Mouse (Mus musculus): ENCODE measurements around the gene Tlr5. TPM values are rescaled to one million over a fixed set of nuclear protein-coding genes. Genes with fewer than 3 reads are reported as not detected.

The Tlr5 gene
- polyA plus RNA-seq, 1 experiment from 2014 or later, result 0.35 TPM

- WGBS, result 88% methylated on average over 16 of the region's 16 CpGs
- H3K27me3 ChIP-seq (ENCODE audit: low read depth, poor library complexity, severe bottlenecking), result peaks cover 71% of the 10 kb centered on the region
- no peaks in the 10 kb centered on the region for H3K36me3 ChIP-seq
- H3K27ac ChIP-seq (replicated peaks), result 0 out of 2 replicates have a peak overlapping the region, but pooled peaks have one; percentile 9
- no peak for DNase-seq (ENCODE audit: low spot score)
- H3K4me3 ChIP-seq, result no peak overlapping the region
- peaks cover 49% of the 10 kb centered on the region for H3K4me1 ChIP-seq
- no peaks in the 10 kb centered on the region for H3K9me3 ChIP-seq (replicated peaks)
Measured at GRCm38 (mm10) chr1:182957001-182957757, 2.6 kb downstream of the Tlr5 start.

DNA sequence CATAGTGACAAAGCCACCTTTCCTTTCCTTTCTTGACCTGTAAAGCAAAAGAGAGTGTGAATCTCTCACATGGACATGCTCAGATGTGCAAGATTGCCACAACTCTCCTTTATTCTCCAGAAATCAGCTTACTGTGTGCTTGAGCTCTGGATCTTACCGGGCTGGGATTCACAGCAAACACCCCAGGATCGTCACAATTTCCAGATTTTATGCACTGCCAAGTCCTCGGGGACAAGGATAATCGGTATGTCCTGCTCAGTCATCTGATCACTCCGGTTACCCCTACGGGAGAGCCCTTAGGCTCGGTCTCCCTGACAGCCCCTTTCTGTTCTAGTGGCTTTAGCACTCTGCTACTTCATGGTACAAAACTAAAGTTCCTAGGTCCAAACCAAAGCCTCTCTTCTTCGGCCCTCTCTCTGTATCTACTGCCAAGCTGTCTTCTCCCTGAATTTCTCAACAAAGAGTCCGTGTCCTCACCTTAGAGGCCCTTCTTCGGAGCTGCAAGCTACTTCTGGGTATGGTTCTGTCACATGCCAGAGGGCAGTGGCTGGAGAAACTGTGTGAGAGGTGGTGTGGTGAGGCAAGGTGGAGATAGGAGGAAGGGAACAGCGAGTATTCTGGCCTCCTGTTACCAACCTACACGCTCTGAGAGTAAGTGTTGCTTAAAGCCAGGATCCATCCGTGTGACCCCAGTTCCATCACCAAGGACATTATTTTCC, 3.4 kb downstream of the Tlr5 start:
- Histone ChIP-seq H3K27me3 (ENCODE audit: low read depth, poor library complexity, severe bottlenecking) (peaks cover 71% of the 10 kb centered on the region), H3K27ac (replicated peaks) (no peak overlapping the region), H3K4me1 (peaks cover 52% of the 10 kb centered on the region), H3K36me3 (no peaks in the 10 kb centered on the region), H3K9me3 (replicated peaks) (no peaks in the 10 kb centered on the region), H3K4me3 (no peak overlapping the region)
- 85% methylated on average over 13 of the region's 13 CpGs for WGBS
- no peak for DNase-seq (ENCODE audit: low spot score)

GRCm38 (mm10) chr1:182958824-182959223, 4.2 kb downstream of the Tlr5 start:
- Histone ChIP-seq H3K9me3 (replicated peaks) (no peaks in the 10 kb centered on the region), H3K36me3 (no peaks in the 10 kb centered on the region), H3K4me3 (peak overlapping the region; percentile 58), H3K4me1 (peaks cover 52% of the 10 kb centered on the region), H3K27me3 (ENCODE audit: low read depth, poor library complexity, severe bottlenecking) (peaks cover 70% of the 10 kb centered on the region), H3K27ac (replicated peaks) (peak overlapping the region; percentile 68; the same call in 1 of the 2 replicates)
- no peak for DNase-seq (ENCODE audit: low spot score)
- WGBS, result 38% methylated on average over 3 of the region's 3 CpGs

DNA sequence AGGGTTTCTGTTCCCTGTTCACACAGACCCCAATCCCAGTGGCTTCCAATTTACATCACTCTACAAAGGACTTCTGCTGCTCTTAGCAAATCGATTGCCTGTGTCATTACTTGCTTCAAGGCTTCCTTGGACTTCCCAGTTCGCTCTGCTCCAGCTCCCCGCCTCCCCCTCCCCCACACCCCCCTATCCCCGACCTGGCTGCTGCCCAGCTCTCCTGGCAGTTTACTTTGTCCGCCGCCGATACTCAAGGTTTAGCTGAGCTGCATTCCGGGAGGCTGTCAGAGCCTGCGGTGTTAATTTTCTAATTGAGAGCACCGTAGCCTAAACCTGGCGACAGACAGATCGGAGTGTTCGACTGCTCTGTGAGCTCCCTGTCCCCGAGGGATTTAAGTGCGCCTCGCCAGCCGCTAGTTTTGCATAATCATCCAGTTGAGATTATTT, 4.7 kb downstream of the Tlr5 start:
- H3K9me3 ChIP-seq (replicated peaks), result no peaks in the 10 kb centered on the region
- H3K4me3 ChIP-seq, result peak overlapping the region; percentile 58
- H3K36me3 ChIP-seq, result no peaks in the 10 kb centered on the region
- H3K4me1 ChIP-seq, result peaks cover 53% of the 10 kb centered on the region
- peaks cover 70% of the 10 kb centered on the region for H3K27me3 ChIP-seq (ENCODE audit: low read depth, poor library complexity, severe bottlenecking)
- DNase-seq (ENCODE audit: low spot score), result peak; percentile 56
- peak overlapping the region; percentile 68 for H3K27ac ChIP-seq (replicated peaks)
- under 1% methylated on average over 17 of the region's 17 CpGs for WGBS

- under 1% methylated on average over 20 of the region's 20 CpGs for WGBS
- peak; percentile 89 for DNase-seq (ENCODE audit: low spot score)
- H3K36me3 ChIP-seq, result no peaks in the 10 kb centered on the region
- no peaks in the 10 kb centered on the region for H3K9me3 ChIP-seq (replicated peaks)
- H3K4me3 ChIP-seq, result peak overlapping the region; percentile 58
- peaks cover 53% of the 10 kb centered on the region for H3K4me1 ChIP-seq
- peaks cover 70% of the 10 kb centered on the region for H3K27me3 ChIP-seq (ENCODE audit: low read depth, poor library complexity, severe bottlenecking)
- H3K27ac ChIP-seq (replicated peaks), result peak overlapping the region; percentile 68
Measured at GRCm38 (mm10) chr1:182959811-182960455, 5.3 kb downstream of the Tlr5 start.

DNA sequence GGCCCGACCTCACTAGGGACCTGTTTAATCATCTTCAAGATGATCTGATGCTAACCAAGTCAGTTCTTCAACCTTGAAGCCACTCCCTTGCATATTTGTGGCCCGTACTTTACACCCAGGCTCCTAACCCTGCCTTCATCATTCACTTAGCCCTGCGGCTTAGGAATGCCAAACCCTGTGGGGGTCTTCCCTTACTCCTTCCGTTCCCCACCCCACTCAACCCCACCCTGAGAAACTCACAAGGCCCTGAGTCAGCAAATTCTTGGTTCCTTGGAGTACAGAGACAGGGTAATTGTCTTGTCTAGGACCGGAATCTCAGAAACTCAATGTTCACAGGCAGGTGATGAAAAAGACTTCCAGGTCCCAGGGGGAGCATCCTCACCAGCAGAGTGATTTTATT, 6.5 kb downstream of the Tlr5 start:
- Histone ChIP-seq H3K9me3 (replicated peaks) (no peaks in the 10 kb centered on the region), H3K4me3 (no peak overlapping the region), H3K4me1 (peaks cover 44% of the 10 kb centered on the region), H3K27me3 (ENCODE audit: low read depth, poor library complexity, severe bottlenecking) (peaks cover 58% of the 10 kb centered on the region), H3K27ac (replicated peaks) (no peak overlapping the region), H3K36me3 (no peaks in the 10 kb centered on the region)
- 75% methylated on average over 5 of the region's 5 CpGs for WGBS
- no peak for DNase-seq (ENCODE audit: low spot score)

DNA sequence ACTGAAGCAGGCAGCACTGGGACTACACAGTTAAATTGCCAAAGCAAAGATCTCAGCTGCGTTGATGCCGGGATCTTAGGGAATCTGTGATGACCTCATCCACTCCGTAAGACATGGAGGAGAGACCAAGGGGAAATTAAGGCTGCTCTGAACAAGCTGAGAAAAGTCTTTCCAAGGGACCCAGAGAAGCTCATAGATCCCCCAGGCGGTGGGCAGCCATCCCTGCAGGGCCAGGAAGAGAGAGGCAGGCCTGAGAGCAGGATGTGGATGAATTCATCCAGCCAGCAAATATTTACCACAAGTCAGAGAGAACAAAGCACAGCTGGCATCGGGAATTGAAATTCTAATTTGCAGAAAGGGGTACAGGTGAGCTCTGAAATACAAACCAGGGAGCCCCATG, 8.7 kb downstream of the Tlr5 start:
- Histone ChIP-seq H3K36me3 (no peaks in the 10 kb centered on the region), H3K4me3 (no peak overlapping the region), H3K9me3 (replicated peaks) (no peaks in the 10 kb centered on the region), H3K27me3 (ENCODE audit: low read depth, poor library complexity, severe bottlenecking) (peaks cover 36% of the 10 kb centered on the region), H3K27ac (replicated peaks) (peak overlapping the region; percentile 46), H3K4me1 (peaks cover 42% of the 10 kb centered on the region)
- DNase-seq (ENCODE audit: low spot score), result no peak
- WGBS, result 56% methylated on average over 5 of the region's 5 CpGs

DNA sequence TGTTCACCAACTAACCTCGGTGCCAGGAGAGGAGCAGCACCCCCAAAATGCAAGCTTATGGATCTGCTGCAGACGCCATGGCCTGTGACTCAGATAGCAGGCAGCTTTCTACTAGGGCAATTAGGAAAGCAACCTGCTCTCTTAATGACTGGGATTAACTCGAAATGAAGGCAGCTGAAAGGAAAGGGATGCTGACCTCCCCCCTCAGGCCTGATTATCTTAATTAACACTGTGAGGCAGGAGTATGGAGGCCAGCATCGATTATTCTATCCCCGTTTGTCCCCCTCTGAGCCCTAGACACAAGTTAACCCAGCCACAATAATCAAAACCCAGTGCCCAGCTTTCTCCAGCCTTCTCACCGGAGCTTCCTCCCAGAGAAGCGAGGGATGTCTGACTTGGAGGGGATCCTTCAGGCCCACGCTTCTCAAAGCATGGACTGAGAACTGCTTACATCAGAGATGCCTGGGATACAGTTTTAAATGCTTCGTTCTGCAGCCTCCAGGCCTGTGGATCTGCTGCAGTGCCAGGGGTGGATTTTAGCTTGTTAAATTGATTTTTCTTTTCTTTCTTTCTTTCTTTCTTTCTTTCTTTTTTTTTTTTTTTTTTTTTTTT, 10.4 kb downstream of the Tlr5 start:
- Histone ChIP-seq H3K36me3 (no peaks in the 10 kb centered on the region), H3K9me3 (replicated peaks) (no peaks in the 10 kb centered on the region), H3K4me1 (peaks cover 29% of the 10 kb centered on the region), H3K27me3 (ENCODE audit: low read depth, poor library complexity, severe bottlenecking) (peaks cover 24% of the 10 kb centered on the region), H3K27ac (replicated peaks) (0 out of 2 replicates have a peak overlapping the region, but pooled peaks have one; percentile 38), H3K4me3 (no peak overlapping the region)
- WGBS, result 46% methylated on average over 9 of the region's 9 CpGs
- DNase-seq (ENCODE audit: low spot score), result no peak

- DNase-seq (ENCODE audit: low spot score), result no peak
- Histone ChIP-seq H3K27ac (replicated peaks) (no peak overlapping the region), H3K27me3 (ENCODE audit: low read depth, poor library complexity, severe bottlenecking) (peaks cover 8% of the 10 kb centered on the region; the same call in 1 of the 2 replicates), H3K9me3 (replicated peaks) (no peaks in the 10 kb centered on the region), H3K4me1 (peaks cover 14% of the 10 kb centered on the region), H3K4me3 (no peak overlapping the region), H3K36me3 (no peaks in the 10 kb centered on the region)
- 88% methylated on average over 9 of the region's 9 CpGs for WGBS
Measured at GRCm38 (mm10) chr1:182968732-182969131, 14.1 kb downstream of the Tlr5 start.

DNA sequence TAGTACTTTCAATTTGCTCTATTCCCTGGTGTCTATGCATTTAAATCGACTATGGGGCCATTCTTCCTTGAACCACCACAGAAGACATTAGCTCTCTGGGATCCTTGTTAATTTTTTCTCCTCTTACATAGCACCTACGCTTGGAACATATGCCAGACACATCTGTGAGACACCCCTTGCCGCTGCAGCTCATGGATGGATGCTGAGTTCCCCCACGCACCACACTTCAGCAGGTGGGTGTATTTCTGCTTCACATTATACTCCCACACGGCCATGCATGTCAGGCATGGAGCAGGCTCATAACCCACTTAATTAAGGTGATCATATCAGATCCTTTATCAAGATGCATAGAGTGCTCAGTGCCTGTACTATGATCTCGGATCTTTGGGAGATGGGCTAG, 17.7 kb downstream of the Tlr5 start:
- 89% methylated on average over 6 of the region's 6 CpGs for WGBS
- no peak overlapping the region for H3K27ac ChIP-seq (replicated peaks)
- H3K4me1 ChIP-seq, result no peaks in the 10 kb centered on the region
- no peak for DNase-seq (ENCODE audit: low spot score)
- no peaks in the 10 kb centered on the region for H3K36me3 ChIP-seq
- H3K9me3 ChIP-seq (replicated peaks), result no peaks in the 10 kb centered on the region
- no peaks in the 10 kb centered on the region for H3K27me3 ChIP-seq (ENCODE audit: low read depth, poor library complexity, severe bottlenecking)
- no peak overlapping the region for H3K4me3 ChIP-seq

DNA sequence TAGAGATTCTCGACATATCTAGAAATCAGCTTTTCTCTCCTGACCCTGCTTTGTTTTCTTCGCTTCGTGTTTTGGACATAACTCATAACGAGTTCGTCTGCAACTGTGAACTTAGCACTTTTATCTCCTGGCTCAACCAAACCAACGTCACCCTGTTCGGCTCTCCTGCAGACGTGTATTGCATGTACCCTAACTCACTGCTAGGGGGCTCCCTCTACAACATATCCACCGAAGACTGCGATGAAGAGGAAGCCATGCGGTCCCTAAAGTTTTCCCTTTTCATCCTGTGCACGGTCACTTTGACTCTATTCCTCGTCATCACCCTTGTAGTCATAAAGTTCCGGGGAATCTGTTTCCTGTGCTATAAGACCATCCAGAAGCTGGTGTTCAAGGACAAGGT, 20.2 kb downstream of the Tlr5 start:
- Histone ChIP-seq H3K4me1 (no peaks in the 10 kb centered on the region), H3K9me3 (replicated peaks) (no peaks in the 10 kb centered on the region), H3K27me3 (ENCODE audit: low read depth, poor library complexity, severe bottlenecking) (no peaks in the 10 kb centered on the region), H3K27ac (replicated peaks) (no peak overlapping the region), H3K36me3 (no peaks in the 10 kb centered on the region), H3K4me3 (no peak overlapping the region)
- DNase-seq (ENCODE audit: low spot score), result no peak
- WGBS, result 80% methylated on average over 14 of the region's 14 CpGs

- no peak overlapping the region for H3K4me3 ChIP-seq
- 80% methylated on average over 6 of the region's 6 CpGs for WGBS
- no peaks in the 10 kb centered on the region for H3K9me3 ChIP-seq (replicated peaks)
- peaks cover 12% of the 10 kb centered on the region for H3K4me1 ChIP-seq
- H3K27me3 ChIP-seq (ENCODE audit: low read depth, poor library complexity, severe bottlenecking), result peaks cover 21% of the 10 kb centered on the region
- no peak overlapping the region for H3K27ac ChIP-seq (replicated peaks)
- H3K36me3 ChIP-seq, result no peaks in the 10 kb centered on the region
- no peak for DNase-seq (ENCODE audit: low spot score)
Measured at GRCm38 (mm10) chr1:182980702-182981101, 26.1 kb downstream of the Tlr5 start.
